Mouse (Mus musculus): ENCODE data around the gene Wnt1. TPM values are rescaled to one million over a fixed set of nuclear protein-coding genes. Genes with fewer than 3 reads are reported as not detected.
"Not testable (repeated sequence)": the region's sequence is repeated elsewhere in the genome, so short reads cannot be mapped to it uniquely, and the experiment has no call there.

The Wnt1 gene
- polyA plus RNA-seq, 1 experiment from 2014 or later = not detected

DNA sequence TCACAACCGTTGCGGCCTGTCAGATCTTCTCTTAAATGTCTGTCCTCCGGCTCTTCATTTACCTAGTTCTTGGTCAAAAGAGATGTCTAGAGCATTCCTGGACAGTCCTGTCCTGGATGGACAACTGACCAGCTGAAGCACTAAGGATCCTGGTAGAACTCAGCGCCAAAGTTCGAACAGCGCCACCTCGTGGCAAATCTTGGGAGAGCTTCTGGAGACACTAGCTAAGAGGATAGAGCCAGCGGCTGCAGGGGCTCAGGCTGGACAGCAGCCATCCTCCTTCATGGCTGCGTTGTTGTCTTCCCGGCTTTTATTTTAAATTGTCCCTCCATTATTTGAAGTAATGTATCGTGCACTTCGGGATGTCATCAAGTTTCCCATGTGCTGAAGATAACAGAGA is 9.7 kb downstream of the Wnt1 start:
- Histone ChIP-seq H3K27me3 (ENCODE audit: low read depth, poor library complexity, severe bottlenecking) (peaks cover 100% of the 10 kb centered on the region), H3K4me3 (no peak overlapping the region), H3K36me3 (no peaks in the 10 kb centered on the region), H3K4me1 (peaks cover 28% of the 10 kb centered on the region), H3K9me3 (replicated peaks) (no peaks in the 10 kb centered on the region), H3K27ac (no peak overlapping the region)
- DNase-seq (ENCODE audit: low spot score) = peak; percentile 92
- 10% methylated on average over 12 of the region's 12 CpGs for WGBS

DNA sequence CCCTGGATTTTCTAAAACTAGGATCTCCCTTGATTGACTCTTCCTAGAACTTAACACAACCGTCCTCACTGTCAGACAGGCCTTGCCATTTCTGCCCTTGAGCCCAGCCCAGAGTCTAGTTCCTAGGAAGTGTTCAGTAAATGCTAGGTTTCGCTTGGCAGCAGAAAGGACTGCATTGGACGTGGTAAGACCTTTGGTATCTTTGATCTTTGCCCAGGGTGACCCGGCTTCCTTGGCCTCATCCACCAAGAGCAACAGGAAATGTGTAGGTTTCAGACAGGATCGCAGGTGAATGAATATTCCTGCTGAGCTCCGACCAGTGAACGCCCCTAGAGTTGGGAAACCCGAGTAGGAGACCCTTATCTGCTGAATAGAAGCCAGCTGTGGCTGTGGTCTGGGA is 13.3 kb downstream of the Wnt1 start:
- WGBS = 5% methylated on average over 8 of the region's 8 CpGs

DNA sequence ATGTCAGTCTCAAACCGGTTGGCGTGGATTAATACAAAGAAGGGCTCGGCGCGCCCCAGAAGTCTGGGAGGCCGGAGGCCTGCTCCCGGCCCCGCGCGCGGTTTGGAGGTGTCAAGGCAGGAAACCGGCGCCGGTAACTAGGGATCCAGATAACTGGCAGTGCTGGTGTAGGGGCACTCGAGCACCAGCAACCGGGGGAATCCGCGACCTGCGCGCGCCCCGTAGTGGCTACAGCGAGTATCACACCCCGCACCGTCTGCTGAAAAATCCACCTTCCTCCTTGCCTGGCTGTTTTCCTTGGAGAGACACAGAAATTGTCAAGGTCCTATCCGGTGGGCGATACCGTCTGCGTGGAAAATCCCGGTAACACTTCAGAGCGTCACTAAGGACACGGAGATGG is 14.4 kb downstream of the Wnt1 start:
- H3K9me3 ChIP-seq (replicated peaks) = no peaks in the 10 kb centered on the region
- H3K27me3 ChIP-seq (ENCODE audit: low read depth, poor library complexity, severe bottlenecking) = peaks cover 100% of the 10 kb centered on the region
- H3K4me1 ChIP-seq = peaks cover 49% of the 10 kb centered on the region
- DNase-seq (ENCODE audit: low spot score) = peak; percentile 92
- WGBS = under 1% methylated on average over 32 of the region's 32 CpGs
- no peak overlapping the region for H3K27ac ChIP-seq
- no peaks in the 10 kb centered on the region for H3K36me3 ChIP-seq
- H3K4me3 ChIP-seq = peak overlapping the region; percentile 29

More for the DNA sequence above, 13.3 kb downstream of the Wnt1 start:
- no peak for DNase-seq (ENCODE audit: low spot score)
- H3K27me3 ChIP-seq (ENCODE audit: low read depth, poor library complexity, severe bottlenecking) = peaks cover 100% of the 10 kb centered on the region
- no peaks in the 10 kb centered on the region for H3K36me3 ChIP-seq
- H3K4me3 ChIP-seq = no peak overlapping the region
- no peak overlapping the region for H3K27ac ChIP-seq
- peaks cover 45% of the 10 kb centered on the region for H3K4me1 ChIP-seq
- H3K9me3 ChIP-seq (replicated peaks) = no peaks in the 10 kb centered on the region

DNA sequence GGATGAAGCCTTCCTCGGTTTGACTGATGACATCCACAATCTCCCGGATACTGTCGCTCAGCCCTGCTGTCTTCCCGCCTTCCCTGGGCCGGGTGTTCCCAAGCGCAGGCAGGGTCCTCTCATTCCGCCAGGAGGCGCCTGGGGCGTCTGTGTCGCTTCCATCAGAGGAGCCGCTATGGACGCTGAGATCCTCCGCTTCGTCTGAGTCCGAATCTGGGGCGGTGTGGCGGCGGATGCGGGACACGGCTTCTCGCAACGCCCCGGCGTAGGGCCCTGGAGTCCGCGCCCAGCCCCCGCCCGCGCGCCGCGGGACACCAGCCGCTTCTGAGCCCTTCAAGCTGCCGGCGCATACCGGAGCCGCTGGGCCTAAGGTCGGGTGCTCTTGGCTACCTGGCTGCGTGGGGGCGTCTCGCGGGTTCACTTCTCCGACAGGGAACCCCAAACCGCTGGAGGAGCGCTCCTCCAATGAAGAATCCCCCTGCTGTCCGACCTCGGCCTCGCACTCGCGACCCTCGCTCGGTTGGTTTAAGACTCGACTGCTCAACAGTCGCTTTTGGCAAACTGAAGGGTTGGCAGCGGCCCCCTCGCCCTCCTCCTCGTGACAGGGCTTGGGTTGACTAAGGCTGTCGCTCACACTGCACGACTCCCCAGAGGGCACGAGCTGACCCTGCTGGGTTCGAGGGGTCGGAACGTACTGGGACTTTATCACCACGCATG is 15.8 kb downstream of the Wnt1 start:
- Histone ChIP-seq H3K27me3 (ENCODE audit: low read depth, poor library complexity, severe bottlenecking) (peaks cover 100% of the 10 kb centered on the region), H3K4me3 (peak overlapping the region; percentile 51), H3K4me1 (peaks cover 49% of the 10 kb centered on the region), H3K9me3 (replicated peaks) (no peaks in the 10 kb centered on the region), H3K36me3 (0 out of 2 replicates have a peak, but pooled peaks cover 3% of the 10 kb centered on the region), H3K27ac (peak overlapping the region; percentile 59; the same call in 1 of the 2 replicates)
- WGBS = under 1% methylated on average over 64 of the region's 64 CpGs
- DNase-seq (ENCODE audit: low spot score) = peak; percentile 84

DNA sequence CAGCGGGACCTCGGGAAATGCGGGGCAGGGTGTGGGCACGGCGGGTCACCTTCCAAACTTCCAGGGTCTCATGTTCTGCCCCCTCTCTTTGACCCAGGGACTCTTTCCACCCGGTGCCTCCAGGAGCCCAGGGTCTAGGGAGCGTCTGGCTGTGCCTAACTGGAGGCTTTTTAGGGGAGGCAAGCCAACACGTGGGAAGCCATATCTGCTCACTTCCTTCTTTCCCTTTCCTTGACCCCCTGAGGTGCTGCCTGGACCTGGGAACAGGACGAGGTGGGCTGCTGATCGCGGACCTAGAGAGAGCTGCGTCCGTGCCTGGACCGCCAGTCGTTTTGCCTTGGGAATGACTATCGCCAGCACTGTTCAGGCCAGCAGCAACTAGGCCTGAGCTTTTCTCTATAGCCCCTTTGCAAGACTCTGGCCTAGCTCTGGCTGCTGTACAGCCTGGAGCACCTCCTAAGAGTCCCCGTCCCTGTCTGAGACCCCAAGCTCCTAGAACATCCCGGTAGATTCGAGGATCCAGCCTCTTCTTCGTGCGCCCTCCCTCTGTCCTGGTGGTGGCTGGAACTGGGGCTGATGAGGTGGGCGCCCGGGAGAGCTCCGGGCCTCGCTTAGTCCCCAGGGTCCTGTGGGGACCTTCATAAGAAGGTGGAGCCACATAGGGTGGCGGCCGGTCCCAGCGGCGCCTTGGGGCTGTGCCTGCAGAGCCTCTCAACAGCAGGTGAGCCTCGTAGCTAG is 16.6 kb downstream of the Wnt1 start:
- peak; percentile 55 for DNase-seq (ENCODE audit: low spot score)
- H3K27me3 ChIP-seq (ENCODE audit: low read depth, poor library complexity, severe bottlenecking) = peaks cover 100% of the 10 kb centered on the region
- H3K27ac ChIP-seq = peak overlapping the region; percentile 59
- peaks cover 49% of the 10 kb centered on the region for H3K4me1 ChIP-seq
- 3% methylated on average over 30 of the region's 30 CpGs for WGBS
- no peaks in the 10 kb centered on the region for H3K9me3 ChIP-seq (replicated peaks)
- H3K36me3 ChIP-seq = peaks cover 10% of the 10 kb centered on the region
- peak overlapping the region; percentile 51 for H3K4me3 ChIP-seq

DNA sequence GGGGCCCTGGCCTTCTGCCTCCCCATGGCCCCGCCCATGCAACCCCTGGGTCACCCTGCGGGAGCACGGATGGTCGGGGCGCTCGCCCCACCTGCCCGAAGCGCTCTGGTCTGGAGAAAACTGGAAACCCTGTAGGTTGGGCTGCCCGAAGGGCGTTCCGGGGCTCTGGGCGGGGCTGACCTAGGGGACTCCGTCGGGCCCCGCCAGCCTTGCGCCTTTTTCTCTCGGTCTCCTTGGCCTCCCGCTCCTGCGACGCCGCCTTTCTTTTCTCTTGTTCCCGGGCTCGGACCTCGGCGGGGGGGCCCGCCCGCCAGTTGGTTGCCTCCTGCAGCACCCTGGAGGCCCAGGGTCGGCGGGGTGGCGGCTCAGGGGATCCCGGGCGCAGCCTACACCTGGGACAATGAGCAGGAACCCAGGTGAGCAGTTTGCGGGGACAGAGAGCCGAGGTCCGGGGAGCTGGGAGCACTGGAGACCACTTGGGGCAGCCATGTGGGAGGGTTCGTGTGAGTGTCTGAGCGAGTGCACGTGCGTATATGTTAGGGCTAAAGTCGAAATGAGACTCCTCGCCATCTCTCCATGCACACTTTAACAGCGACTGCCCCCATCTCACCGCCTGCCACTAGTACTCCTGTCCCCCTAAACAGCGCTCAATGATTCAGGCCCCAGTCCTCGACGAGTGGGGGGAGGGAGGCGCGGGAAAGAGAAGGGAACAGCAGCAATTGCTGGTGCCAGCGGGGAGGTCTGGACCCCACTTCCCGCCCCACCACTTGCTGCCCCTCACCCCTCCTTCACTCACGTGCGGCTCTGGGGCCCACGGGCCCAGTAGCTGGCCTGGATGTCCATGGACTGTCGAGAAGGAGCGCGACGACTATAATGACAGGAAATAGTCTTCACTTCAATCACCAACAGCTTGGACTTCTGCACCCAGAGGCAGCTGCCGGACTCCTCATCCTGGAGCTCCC is 17.4 kb downstream of the Wnt1 start:
- Histone ChIP-seq H3K4me3 (peak overlapping the region; percentile 51), H3K27me3 (ENCODE audit: low read depth, poor library complexity, severe bottlenecking) (peaks cover 95% of the 10 kb centered on the region), H3K36me3 (peaks cover 18% of the 10 kb centered on the region), H3K9me3 (replicated peaks) (no peaks in the 10 kb centered on the region), H3K27ac (peak overlapping the region; percentile 44), H3K4me1 (peaks cover 49% of the 10 kb centered on the region)
- WGBS = 1% methylated on average over 56 of the region's 58 CpGs
- peak; percentile 63 for DNase-seq (ENCODE audit: low spot score)

DNA sequence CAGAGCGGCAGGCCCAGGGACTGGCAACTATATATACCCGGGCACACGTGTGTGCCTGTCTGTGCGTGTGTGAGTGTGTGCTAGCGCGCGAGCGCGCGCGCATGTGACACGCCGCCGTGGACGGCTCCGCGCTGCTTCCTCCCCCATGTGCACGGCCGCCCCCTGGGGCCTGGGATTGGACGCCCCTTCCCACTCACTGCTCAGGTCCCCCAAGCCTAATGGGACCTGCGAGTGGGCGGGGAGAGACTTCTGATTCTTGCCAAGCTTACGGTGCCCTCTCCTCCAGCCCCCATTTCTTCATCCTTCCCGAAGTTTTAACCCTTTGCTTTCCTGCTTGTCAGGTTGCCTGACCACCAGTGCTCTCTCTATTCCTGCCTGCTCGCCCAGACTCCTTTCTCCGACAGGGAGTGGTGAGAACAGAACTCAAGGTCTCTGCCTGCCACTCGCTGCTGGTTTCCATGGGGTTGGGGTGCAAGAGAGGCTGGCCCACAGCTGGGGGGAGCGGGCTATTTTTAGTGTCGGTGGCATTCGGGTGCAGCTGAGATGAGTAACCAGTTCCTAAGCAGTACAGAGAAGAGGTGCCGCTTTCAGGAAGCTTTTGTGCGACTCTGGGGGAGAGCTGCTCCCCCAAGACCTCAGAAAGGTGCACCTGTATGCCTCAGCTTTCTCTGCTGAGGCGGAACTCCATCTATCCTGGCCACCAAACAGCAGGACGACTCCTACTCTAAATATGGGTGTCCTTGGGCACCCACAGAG is 18.4 kb downstream of the Wnt1 start:
- H3K4me1 ChIP-seq = peaks cover 45% of the 10 kb centered on the region
- no peaks in the 10 kb centered on the region for H3K9me3 ChIP-seq (replicated peaks)
- peak overlapping the region; percentile 36; the same call in 1 of the 2 replicates for H3K27ac ChIP-seq
- peak overlapping the region; percentile 51 for H3K4me3 ChIP-seq
- DNase-seq (ENCODE audit: low spot score) = peak; percentile 51
- peaks cover 85% of the 10 kb centered on the region for H3K27me3 ChIP-seq (ENCODE audit: low read depth, poor library complexity, severe bottlenecking)
- peaks cover 27% of the 10 kb centered on the region for H3K36me3 ChIP-seq
- 2% methylated on average over 33 of the region's 34 CpGs for WGBS

DNA sequence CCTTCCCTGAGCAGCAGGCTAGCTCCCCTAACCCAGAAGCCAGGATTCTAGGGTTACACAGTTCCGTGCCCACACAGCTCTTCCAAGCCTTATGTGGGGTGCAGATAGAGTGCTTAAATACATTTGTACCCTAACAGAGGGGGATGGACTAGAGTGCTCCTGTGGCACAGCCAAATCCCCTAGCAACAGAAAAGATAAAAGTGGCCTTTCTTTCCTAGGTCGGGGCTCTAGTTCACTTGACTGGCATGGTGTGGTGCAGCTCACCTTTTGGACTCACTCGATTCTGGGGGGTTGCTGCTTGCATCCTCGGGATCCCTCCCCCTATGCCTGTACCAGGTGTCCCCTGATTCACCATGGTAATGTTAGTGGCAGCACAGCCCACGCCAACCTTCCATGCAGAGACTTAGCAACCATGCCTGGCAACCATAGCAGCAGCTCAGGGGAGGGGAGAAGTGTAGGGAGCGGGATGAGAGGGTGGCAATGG is 19.0 kb downstream of the Wnt1 start:
- Histone ChIP-seq H3K27ac (no peak overlapping the region), H3K9me3 (replicated peaks) (no peaks in the 10 kb centered on the region), H3K4me3 (no peak overlapping the region), H3K36me3 (peaks cover 33% of the 10 kb centered on the region), H3K27me3 (ENCODE audit: low read depth, poor library complexity, severe bottlenecking) (peaks cover 79% of the 10 kb centered on the region), H3K4me1 (peaks cover 41% of the 10 kb centered on the region)
- 6% methylated on average over 6 of the region's 6 CpGs for WGBS
- DNase-seq (ENCODE audit: low spot score) = no peak

DNA sequence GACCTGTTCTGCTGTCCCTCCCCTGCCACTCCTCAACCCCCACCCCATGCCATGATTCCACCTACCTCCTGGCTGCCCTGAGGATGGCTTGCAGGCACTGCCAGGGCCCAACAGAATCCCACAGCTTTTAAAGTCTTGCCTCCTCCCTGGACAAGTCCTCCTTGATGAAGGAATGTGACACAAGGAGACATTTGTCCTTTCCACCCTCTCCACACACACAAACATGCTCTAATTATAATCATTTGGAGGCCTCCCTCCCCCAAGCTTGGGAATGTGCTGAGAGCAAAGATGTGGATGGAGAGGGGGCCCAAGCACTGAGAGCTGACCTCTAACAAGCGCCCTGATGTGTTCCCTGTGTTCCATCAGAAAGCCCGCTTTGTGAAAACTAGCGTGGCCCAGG is 19.7 kb downstream of the Wnt1 start, which contains the start of gene Ddn:
Gene Ddn (minus strand): TSS at position 101 of the 400 bp plus-strand sequence.
- WGBS = 26% methylated on average over 3 of the region's 3 CpGs
- H3K36me3 ChIP-seq = peaks cover 40% of the 10 kb centered on the region
- no peak within 1 kb of the TSS for H3K4me3 ChIP-seq
- DNase-seq (ENCODE audit: low spot score) = no peak
- H3K27me3 ChIP-seq (ENCODE audit: low read depth, poor library complexity, severe bottlenecking) = peaks cover 72% of the 10 kb centered on the region
- no peaks in the 10 kb centered on the region for H3K9me3 ChIP-seq (replicated peaks)
- H3K4me1 ChIP-seq = peaks cover 41% of the 10 kb centered on the region
- no peak within 1 kb of the TSS for H3K27ac ChIP-seq

DNA sequence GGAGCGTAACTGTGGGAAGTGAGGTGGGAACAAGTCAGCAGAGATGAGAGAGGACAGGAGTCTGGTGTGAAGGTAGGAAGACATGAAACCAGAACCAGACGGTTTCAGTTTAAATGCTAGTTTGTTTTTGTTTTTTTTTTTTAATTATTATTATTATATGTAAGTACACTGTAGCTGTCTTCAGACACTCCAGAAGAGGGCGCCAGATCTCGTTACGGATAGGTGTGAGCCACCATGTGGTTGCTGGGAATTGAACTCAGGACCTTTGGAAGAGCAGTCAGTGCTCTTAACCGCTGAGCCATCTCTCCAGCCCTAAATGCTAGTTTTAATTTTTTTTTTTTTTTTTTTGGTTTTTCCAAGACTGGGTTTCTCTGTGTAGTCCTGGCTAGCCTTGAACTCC is 20.6 kb downstream of the Wnt1 start:
- Histone ChIP-seq H3K27me3 (ENCODE audit: low read depth, poor library complexity, severe bottlenecking) (peaks cover 63% of the 10 kb centered on the region), H3K36me3 (peaks cover 47% of the 10 kb centered on the region), H3K4me1 (peaks cover 38% of the 10 kb centered on the region)
- not testable (repeated sequence) for DNase-seq (ENCODE audit: low spot score); H3K9me3 ChIP-seq (replicated peaks); H3K27ac ChIP-seq; H3K4me3 ChIP-seq
- 77% methylated on average over 6 of the region's 6 CpGs for whole genome bisulfite sequencing

DNA sequence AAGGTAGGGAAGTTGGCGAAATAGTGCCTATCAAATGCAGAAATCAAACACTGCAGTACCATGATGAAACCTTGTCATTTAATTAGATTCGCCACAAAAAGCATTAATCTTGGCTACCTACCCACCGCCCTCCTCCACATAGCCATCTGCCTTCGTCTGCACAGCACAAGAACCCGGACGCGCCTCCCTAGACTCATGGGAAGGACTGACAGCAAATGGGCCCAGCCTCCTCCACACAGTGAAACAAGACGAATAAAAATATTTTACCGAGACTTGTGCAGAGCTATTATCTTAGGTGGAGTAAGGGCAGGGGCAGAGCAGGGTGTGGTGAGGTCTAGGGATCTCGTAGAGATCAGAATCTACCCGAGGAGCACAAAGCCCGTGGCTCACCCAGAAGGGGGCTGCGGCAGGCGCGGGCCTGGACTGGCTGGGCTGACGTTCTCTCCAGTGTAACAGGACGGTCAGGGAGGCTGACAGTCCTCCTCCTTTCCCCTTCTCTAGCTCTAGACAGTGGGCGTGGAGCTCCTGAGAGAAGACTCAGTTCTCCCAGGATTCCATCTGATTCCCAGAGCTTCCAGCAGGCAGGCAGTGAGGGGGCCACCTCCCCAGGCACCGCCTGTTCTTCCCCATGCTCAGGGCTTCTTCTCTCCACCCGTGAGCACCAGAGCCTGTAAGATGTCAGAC is 23.2 kb downstream of the Wnt1 start:
- peaks cover 62% of the 10 kb centered on the region for H3K36me3 ChIP-seq
- DNase-seq (ENCODE audit: low spot score) = no peak
- WGBS = 88% methylated on average over 20 of the region's 20 CpGs

More for the DNA sequence above, 23.2 kb downstream of the Wnt1 start:
- H3K4me3 ChIP-seq = no peak overlapping the region
- H3K4me1 ChIP-seq = peaks cover 12% of the 10 kb centered on the region
- no peaks in the 10 kb centered on the region for H3K9me3 ChIP-seq (replicated peaks)
- no peak overlapping the region for H3K27ac ChIP-seq
- peaks cover 37% of the 10 kb centered on the region for H3K27me3 ChIP-seq (ENCODE audit: low read depth, poor library complexity, severe bottlenecking)
